Mouse (Mus musculus): ENCODE data around the gene Acot8. TPM values are rescaled to one million over a fixed set of nuclear protein-coding genes. Genes with fewer than 3 reads are reported as not detected.
A peak's percentile ranks its signal among the peaks of the same experiment; 100 is the strongest.

Acot8 gene
- total and polyA plus RNA-seq, 2 experiments from 2014 or later: 20.2 to 39.5 TPM

DNA sequence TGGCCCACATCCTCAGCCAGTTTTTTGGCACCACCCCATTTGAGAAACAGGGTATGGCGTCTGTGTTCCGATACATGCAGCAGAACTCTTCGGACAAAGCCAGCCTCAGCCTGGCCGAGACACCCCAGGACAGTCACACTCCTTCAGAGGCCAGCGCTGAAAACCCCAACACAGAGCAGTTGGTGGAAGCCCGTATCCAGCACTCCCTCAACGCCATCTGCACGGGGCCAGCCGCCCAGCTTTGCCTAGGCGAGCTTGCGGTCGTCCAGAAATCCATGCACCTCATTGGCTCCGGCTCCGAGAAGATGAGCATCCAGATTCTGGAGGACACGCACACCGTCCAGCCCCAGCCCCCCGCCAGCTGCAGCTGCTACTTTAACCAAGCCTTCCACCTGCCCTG lies 20.8 kb upstream of the Acot8 start:
- ATAC-seq (no peak), DNase-seq (ENCODE audit: low spot score) (no peak)
- Histone ChIP-seq H3K36me3 (ENCODE audit: insufficient read depth, low read length) (peaks cover 18% of the 10 kb centered on the region; the same call in 1 of the 2 replicates), H3K27ac (no peak overlapping the region), H3K9ac (replicated peaks; ENCODE audit: low read length) (no peak overlapping the region), H3K4me3 (ENCODE audit: low read length) (no peak overlapping the region), H3K27me3 (ENCODE audit: insufficient read depth, low read length) (no peaks in the 10 kb centered on the region), H3K4me1 (ENCODE audit: insufficient read depth, low read length) (no peaks in the 10 kb centered on the region), H3K9me3 (ENCODE audit: low read length) (no peaks in the 10 kb centered on the region), H3K4me2 (ENCODE audit: low read depth, low read length) (no peak overlapping the region)
- no peak for TF ChIP-seq CTCF (IDR thresholded peaks at IDR 0.05; ENCODE audit: low read depth)
- WGBS: 93% methylated on average over 17 of the region's 17 CpGs

DNA sequence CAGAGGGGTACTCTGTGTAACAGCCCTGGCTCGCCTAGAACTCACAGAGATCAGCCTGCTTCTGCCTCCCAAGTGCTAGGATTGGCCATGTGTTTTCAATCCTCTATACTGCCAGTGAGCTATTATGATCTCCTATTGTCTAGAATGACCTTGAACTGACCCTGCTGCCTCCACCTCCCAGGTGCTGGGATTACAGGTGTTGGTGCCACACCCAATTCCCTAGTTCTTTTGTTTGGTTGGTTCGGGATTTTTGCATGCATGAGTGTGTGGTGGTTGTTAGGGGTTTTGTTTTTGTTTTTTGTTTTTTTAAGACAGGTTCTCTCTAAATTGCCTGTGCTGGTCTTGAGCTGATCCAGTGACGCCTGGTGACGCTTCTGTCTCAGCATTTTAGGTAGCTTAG lies 19.3 kb upstream of the Acot8 start:
- Histone ChIP-seq H3K4me3 (ENCODE audit: low read length) (no peak overlapping the region), H3K27me3 (ENCODE audit: insufficient read depth, low read length) (no peaks in the 10 kb centered on the region), H3K36me3 (ENCODE audit: insufficient read depth, low read length) (peaks cover 18% of the 10 kb centered on the region; the same call in 1 of the 2 replicates), H3K4me2 (ENCODE audit: low read depth, low read length) (peak overlapping the region; percentile 62; the same call in 1 of the 2 replicates), H3K9me3 (ENCODE audit: low read length) (no peaks in the 10 kb centered on the region), H3K27ac (no peak overlapping the region), H3K4me1 (ENCODE audit: insufficient read depth, low read length) (no peaks in the 10 kb centered on the region), H3K9ac (replicated peaks; ENCODE audit: low read length) (no peak overlapping the region)
- 93% methylated on average over 4 of the region's 4 CpGs for WGBS
- TF ChIP-seq CTCF (IDR thresholded peaks at IDR 0.05; ENCODE audit: low read depth): no peak
- DNase-seq (ENCODE audit: low spot score): no peak
- ATAC-seq: no peak

DNA sequence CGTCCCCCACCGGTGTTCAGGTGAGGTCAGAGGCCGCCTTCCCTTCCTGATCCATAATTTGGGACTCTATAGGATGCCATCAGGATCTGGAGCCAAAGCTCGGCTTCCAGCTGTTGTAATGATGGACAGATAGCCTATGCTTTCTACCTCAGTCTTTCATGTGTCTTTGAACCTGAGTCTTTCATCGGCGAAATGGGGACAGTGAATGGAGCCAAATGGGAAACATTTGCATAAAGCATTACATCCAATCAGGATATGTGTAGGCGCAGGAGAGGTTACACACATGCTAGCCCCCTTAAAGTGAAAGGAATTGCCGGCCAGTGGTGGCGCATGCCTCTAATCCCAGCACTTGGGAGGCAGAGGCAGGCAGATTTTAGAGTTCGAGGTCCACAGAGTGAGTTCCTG lies 18.5 kb upstream of the Acot8 start:
- Histone ChIP-seq H3K4me3 (ENCODE audit: low read length) (peak overlapping the region; percentile 59), H3K4me1 (ENCODE audit: insufficient read depth, low read length) (no peaks in the 10 kb centered on the region), H3K27ac (peak overlapping the region; percentile 95), H3K27me3 (ENCODE audit: insufficient read depth, low read length) (no peaks in the 10 kb centered on the region), H3K9me3 (ENCODE audit: low read length) (no peaks in the 10 kb centered on the region), H3K36me3 (ENCODE audit: insufficient read depth, low read length) (peaks cover 18% of the 10 kb centered on the region; the same call in 1 of the 2 replicates), H3K9ac (replicated peaks; ENCODE audit: low read length) (peak overlapping the region; percentile 61), H3K4me2 (ENCODE audit: low read depth, low read length) (peak overlapping the region; percentile 62)
- ATAC-seq (peak; percentile 28; the same call in 1 of the 2 replicates), DNase-seq (ENCODE audit: low spot score) (peak; percentile 72)
- WGBS: 2% methylated on average over 10 of the region's 10 CpGs
- TF ChIP-seq CTCF (IDR thresholded peaks at IDR 0.05; ENCODE audit: low read depth): peak; percentile 42

DNA sequence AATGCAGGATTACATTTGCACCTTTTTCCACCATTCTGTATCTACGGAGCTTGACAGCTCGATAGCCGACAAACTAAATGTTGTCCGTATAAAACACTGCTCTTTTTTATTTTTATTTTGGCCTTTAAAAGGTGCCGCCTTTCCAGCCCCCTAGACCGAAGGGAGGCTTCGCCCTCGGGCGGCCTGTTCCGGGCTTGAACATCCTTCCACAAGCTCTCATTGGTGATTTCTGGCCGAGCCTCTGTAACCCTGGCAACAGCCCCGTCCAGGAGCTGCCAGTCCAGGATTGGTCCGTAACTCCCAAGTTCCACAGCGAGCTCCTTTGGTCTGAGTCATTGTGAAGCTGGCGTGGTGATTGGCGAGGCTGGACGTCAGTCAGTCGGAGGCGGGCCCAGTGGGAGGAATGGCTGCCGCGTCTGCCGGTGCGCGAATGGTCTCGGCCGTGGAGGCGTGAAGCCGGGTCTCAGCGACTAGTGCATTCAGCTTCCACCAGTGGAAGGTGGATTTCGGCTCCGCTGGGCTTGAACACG lies 18.0 kb upstream of the Acot8 start, which contains the start of gene Zswim1:
TSS of gene Zswim1 (plus strand) at position 51 of the 530 bp plus-strand sequence.
- TF ChIP-seq CTCF (IDR thresholded peaks at IDR 0.05; ENCODE audit: low read depth): 0 out of 2 replicates have a peak, but pooled peaks have one; percentile 1
- Histone ChIP-seq H3K36me3 (ENCODE audit: insufficient read depth, low read length) (peaks cover 18% of the 10 kb centered on the region; the same call in 1 of the 2 replicates), H3K9ac (replicated peaks; ENCODE audit: low read length) (peak within 1 kb of the TSS; percentile 61), H3K27ac (peak within 1 kb of the TSS; percentile 95), H3K4me1 (ENCODE audit: insufficient read depth, low read length) (no peaks in the 10 kb centered on the region), H3K9me3 (ENCODE audit: low read length) (no peaks in the 10 kb centered on the region), H3K27me3 (ENCODE audit: insufficient read depth, low read length) (no peaks in the 10 kb centered on the region), H3K4me3 (ENCODE audit: low read length) (peak within 1 kb of the TSS; percentile 59), H3K4me2 (ENCODE audit: low read depth, low read length) (peak within 1 kb of the TSS; percentile 62)
- ATAC-seq (peak; percentile 99), DNase-seq (ENCODE audit: low spot score) (peak; percentile 99)
- under 1% methylated on average over 32 of the region's 32 CpGs for WGBS

DNA sequence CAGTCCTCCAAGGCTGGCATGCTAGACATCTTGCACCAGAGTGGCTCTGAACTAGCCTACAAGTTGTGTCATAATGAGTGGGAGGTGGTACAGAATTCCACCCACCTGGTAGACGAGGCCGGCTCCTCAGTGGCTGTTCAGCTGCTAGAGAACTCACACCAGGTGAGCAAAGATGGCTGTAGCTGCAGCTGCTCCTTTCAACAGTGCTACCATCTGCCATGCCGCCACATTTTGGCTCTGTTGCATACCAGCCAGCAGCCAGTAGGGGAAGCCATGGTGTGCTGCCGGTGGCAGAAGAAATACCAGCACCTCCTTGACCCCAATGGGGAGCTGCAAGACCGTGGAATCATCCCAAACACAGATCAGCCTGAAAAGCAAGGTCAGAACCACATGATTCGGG lies 16.4 kb upstream of the Acot8 start:
- ATAC-seq: no peak
- TF ChIP-seq CTCF (IDR thresholded peaks at IDR 0.05; ENCODE audit: low read depth): peak; percentile 22; the same call in 1 of the 2 replicates
- H3K9me3 ChIP-seq (ENCODE audit: low read length): no peaks in the 10 kb centered on the region

DNA sequence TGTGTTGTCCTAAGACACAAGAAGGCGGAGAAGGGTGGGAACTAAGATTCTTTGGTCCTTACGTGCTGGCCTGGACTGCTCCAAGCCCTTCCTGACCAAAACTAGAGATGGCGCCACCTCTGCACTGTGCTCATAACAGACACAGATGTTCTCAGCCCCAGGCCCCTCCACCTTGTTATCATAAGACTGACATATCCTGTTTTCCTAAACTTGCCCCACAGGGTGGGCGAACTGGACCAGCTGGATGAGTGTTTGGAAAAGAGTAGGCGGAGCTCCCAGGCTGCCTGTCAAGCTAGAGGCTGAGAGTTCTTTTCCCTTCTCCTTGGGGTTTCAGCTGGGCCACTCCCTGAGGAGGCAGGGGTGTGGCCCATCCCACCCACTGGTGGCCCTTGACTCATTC lies 13.0 kb upstream of the Acot8 start:
- no peaks in the 10 kb centered on the region for H3K27me3 ChIP-seq (ENCODE audit: insufficient read depth, low read length)
- DNase-seq (ENCODE audit: low spot score) (no peak), ATAC-seq (no peak)
- no peak overlapping the region for H3K4me2 ChIP-seq (ENCODE audit: low read depth, low read length)
- TF ChIP-seq CTCF (IDR thresholded peaks at IDR 0.05; ENCODE audit: low read depth): peak; percentile 18; the same call in 1 of the 2 replicates
- H3K36me3 ChIP-seq (ENCODE audit: insufficient read depth, low read length): no peaks in the 10 kb centered on the region; the same call in 1 of the 2 replicates
- no peak overlapping the region for H3K4me3 ChIP-seq (ENCODE audit: low read length)
- H3K9ac ChIP-seq (replicated peaks; ENCODE audit: low read length): no peak overlapping the region
- WGBS: 86% methylated on average over 5 of the region's 5 CpGs
- H3K27ac ChIP-seq: no peak overlapping the region
- H3K9me3 ChIP-seq (ENCODE audit: low read length): no peaks in the 10 kb centered on the region
- no peaks in the 10 kb centered on the region for H3K4me1 ChIP-seq (ENCODE audit: insufficient read depth, low read length)

More for the DNA sequence above, 16.4 kb upstream of the Acot8 start:
- H3K4me1 ChIP-seq (ENCODE audit: insufficient read depth, low read length): no peaks in the 10 kb centered on the region
- no peaks in the 10 kb centered on the region for H3K27me3 ChIP-seq (ENCODE audit: insufficient read depth, low read length)
- DNase-seq (ENCODE audit: low spot score): no peak
- peaks cover 12% of the 10 kb centered on the region; the same call in 1 of the 2 replicates for H3K36me3 ChIP-seq (ENCODE audit: insufficient read depth, low read length)
- H3K27ac ChIP-seq: no peak overlapping the region
- no peak overlapping the region for H3K4me2 ChIP-seq (ENCODE audit: low read depth, low read length)
- WGBS: 77% methylated on average over 6 of the region's 6 CpGs
- H3K9ac ChIP-seq (replicated peaks; ENCODE audit: low read length): no peak overlapping the region
- H3K4me3 ChIP-seq (ENCODE audit: low read length): no peak overlapping the region

DNA sequence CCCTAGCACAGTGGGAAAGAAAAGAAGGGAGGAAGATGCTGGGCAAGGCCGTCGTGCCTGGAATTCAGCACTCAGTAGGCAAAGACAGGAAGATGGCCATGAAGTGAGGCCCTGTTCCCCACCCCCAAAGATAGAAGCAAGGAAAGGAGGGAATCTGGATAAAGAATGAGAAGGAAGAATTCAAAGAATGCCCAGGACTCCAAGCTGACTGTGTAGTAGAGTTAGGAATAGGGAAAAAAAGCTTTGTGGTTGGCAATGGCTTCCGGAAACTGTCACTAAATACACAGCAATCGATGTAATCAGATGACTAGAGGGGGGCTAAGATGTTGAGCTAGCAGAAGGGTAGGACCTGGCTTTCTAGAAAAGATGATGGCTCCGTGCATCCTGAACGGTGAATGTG lies 12.5 kb upstream of the Acot8 start:
- H3K36me3 ChIP-seq (ENCODE audit: insufficient read depth, low read length): no peaks in the 10 kb centered on the region; the same call in 1 of the 2 replicates
- 88% methylated on average over 6 of the region's 6 CpGs for WGBS
- no peak for ATAC-seq
- H3K4me3 ChIP-seq (ENCODE audit: low read length): no peak overlapping the region
- no peak overlapping the region for H3K9ac ChIP-seq (replicated peaks; ENCODE audit: low read length)
- H3K27ac ChIP-seq: no peak overlapping the region
- H3K9me3 ChIP-seq (ENCODE audit: low read length): no peaks in the 10 kb centered on the region
- H3K4me2 ChIP-seq (ENCODE audit: low read depth, low read length): no peak overlapping the region
- H3K4me1 ChIP-seq (ENCODE audit: insufficient read depth, low read length): no peaks in the 10 kb centered on the region
- TF ChIP-seq CTCF (IDR thresholded peaks at IDR 0.05; ENCODE audit: low read depth): no peak
- DNase-seq (ENCODE audit: low spot score): no peak
- H3K27me3 ChIP-seq (ENCODE audit: insufficient read depth, low read length): no peaks in the 10 kb centered on the region

Measured in hindbrain, postnatal 0 days (tissue).